Mouse (Mus musculus): Measurements from ENCODE around the gene Tfr2.
A peak's percentile ranks its signal among the peaks of the same experiment; 100 is the strongest.

Gene Tfr2

DNA sequence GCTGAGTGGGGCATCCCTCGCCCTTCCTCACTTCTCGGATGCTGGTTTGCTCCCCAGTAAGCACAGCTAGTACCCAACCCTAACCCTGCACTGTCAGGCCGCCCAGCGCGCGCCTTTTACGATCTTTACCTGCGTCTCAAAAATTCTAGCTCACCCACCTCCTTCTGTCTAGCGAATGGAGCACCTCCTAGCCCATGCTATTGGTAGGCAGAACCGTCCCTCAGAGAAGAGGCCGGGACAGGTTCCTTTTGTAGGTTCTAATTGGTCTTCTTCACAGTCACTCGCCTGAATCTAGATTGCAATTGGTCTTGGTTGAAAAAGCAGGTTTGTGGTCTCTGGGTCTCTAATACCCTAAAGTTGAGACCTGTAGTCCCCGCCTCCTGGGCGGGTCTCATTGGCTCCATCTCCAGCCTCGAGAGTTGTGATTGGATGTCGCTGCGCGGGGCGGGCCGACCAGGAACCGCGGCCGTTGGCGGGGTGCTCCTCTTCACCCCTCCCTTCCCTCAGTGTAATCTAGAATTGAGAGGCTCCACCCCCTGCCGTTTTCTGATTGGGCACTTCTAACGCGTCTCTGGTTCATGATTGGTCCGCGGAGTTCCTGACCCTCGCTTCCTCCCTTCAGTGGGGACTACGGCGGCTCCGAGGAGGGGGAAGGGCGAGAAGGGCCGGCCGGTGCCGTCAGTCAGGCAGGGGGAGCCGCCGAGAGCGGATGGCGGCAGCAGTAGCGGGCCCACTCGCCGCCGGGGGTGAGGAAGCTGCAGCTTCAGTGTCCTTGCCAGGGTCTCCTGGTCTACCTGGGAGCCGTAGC, 59.1 kb downstream of the Tfr2 start, which contains the start of the genes Fbxo24, Lrch4 and Gm20605:
Gene Fbxo24 (minus strand): TSS at position 505 of the 808 bp plus-strand sequence.
Gene Lrch4 (plus strand): TSS at position 624 of the 808 bp plus-strand sequence.
Gene Gm20605 (plus strand): TSS at position 678 of the 808 bp plus-strand sequence.
- peak; percentile 100 for DNase-seq

- DNase-seq: peak; percentile 81
Measured at GRCm38 (mm10) chr5:137629306-137629721, 59.7 kb downstream of the Tfr2 start.

- peak; percentile 73 for DNase-seq
Measured at GRCm38 (mm10) chr5:137629906-137630545, 60.4 kb downstream of the Tfr2 start.

- DNase-seq: peak; percentile 81
Measured at GRCm38 (mm10) chr5:137630602-137631001, 61.0 kb downstream of the Tfr2 start.

DNA sequence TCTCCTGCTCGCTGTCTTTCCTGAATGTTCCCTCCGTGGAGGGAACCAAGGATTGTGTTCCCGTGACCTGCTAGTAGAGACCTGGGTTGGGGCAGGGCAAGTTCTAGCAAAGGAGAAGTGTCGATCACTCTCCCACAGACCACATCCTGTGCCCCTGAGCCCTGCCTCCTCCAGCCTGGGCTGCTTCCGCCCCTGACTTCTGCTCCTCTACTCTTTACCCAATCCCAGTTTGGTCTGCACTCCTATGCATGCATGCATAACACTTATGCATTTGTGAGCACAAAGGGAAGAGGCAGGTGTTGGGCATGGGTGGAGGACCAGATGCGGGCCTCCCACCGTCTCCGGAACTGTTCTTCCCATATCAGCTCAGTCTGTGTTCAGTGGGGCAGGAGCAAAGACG, 61.5 kb downstream of the Tfr2 start:
- DNase-seq: peak; percentile 67

- DNase-seq: no peak
Measured at GRCm38 (mm10) chr5:137631591-137631990, 62.0 kb downstream of the Tfr2 start.

- peak; percentile 77 for DNase-seq
Measured at GRCm38 (mm10) chr5:137633397-137634084, 63.9 kb downstream of the Tfr2 start.

Measured in lung, postnatal 10 days (tissue).